Mouse (Mus musculus) lung, postnatal 0 days (tissue): ENCODE data around the gene Gm11238.
"Not testable (repeated sequence)": the region's sequence is repeated elsewhere in the genome, so short reads cannot be mapped to it uniquely, and the experiment has no call there.

Experiments used
- CTCF ChIP-seq: IDR thresholded peaks from 2 replicates; pipeline ENCODE4 v1.5.1; 2016; ENCODE audit warnings: antibody characterized with exemption, mild to moderate bottlenecking
- EP300 ChIP-seq: IDR thresholded peaks from 2 replicates; pipeline ENCODE4 v1.6.1; 2016; ENCODE audit warnings: antibody characterized with exemption, mild to moderate bottlenecking, control low read depth

- TF ChIP-seq CTCF, EP300: not testable (repeated sequence)
Measured at GRCm38 (mm10) chr4:73683216-73683615, 75.5 kb downstream of the Gm11238 start, which contains the start of gene Gm428.
